Mouse (Mus musculus): ENCODE results near the gene Junb. TPM values are rescaled to one million over a fixed set of nuclear protein-coding genes. Genes with fewer than 3 reads are reported as not detected.

Gene Junb
- polyA plus RNA-seq, 1 experiment = 19.0 TPM

GRCm38 (mm10) chr8:85023846-85024245 is 45.3 kb upstream of the Junb start:
- H3K36me3 ChIP-seq (ENCODE audit: control insufficient read depth, insufficient read depth, low read length, poor library complexity, severe bottlenecking) = peaks cover 52% of the 10 kb centered on the region
- TF ChIP-seq CTCF (IDR thresholded peaks at IDR 0.05; ENCODE audit: low read depth, low read length) (no peak), EP300 (IDR thresholded peaks at IDR 0.05; ENCODE audit: insufficient read depth, low read depth, low read length) (no peak), POLR2A (IDR thresholded peaks at IDR 0.05; ENCODE audit: insufficient read depth, low read length) (no peak)
- H3K4me3 ChIP-seq (ENCODE audit: low read depth, low read length) = peak overlapping the region; percentile 99
- no peak overlapping the region for H3K27ac ChIP-seq (ENCODE audit: insufficient read depth, low read length)
- no peaks in the 10 kb centered on the region for H3K9me3 ChIP-seq (replicated peaks; ENCODE audit: control insufficient read depth, insufficient read depth, low read length, poor library complexity, severe bottlenecking)
- H3K27me3 ChIP-seq (ENCODE audit: control insufficient read depth, insufficient read depth, low read length, poor library complexity, severe bottlenecking) = no peaks in the 10 kb centered on the region
- no peaks in the 10 kb centered on the region for H3K4me1 ChIP-seq (ENCODE audit: control insufficient read depth, insufficient read depth, low read length)
- peak overlapping the region; percentile 95; the same call in 1 of the 2 replicates for H3K9ac ChIP-seq (ENCODE audit: low read depth, poor library complexity, severe bottlenecking)

GRCm38 (mm10) chr8:85021514-85022055 is 43.1 kb upstream of the Junb start:
- TF ChIP-seq POLR2A (IDR thresholded peaks at IDR 0.05; ENCODE audit: insufficient read depth, low read length) = no peak
- peak; percentile 94 for TF ChIP-seq EP300 (IDR thresholded peaks at IDR 0.05; ENCODE audit: insufficient read depth, low read depth, low read length)
- H3K4me3 ChIP-seq (ENCODE audit: low read depth, low read length) = no peak overlapping the region
- H3K9me3 ChIP-seq (replicated peaks; ENCODE audit: control insufficient read depth, insufficient read depth, low read length, poor library complexity, severe bottlenecking) = no peaks in the 10 kb centered on the region
- H3K36me3 ChIP-seq (ENCODE audit: control insufficient read depth, insufficient read depth, low read length, poor library complexity, severe bottlenecking) = peaks cover 61% of the 10 kb centered on the region
- H3K27ac ChIP-seq (ENCODE audit: insufficient read depth, low read length) = peak overlapping the region; percentile 85
- peak overlapping the region; percentile 61 for H3K9ac ChIP-seq (ENCODE audit: low read depth, poor library complexity, severe bottlenecking)
- no peaks in the 10 kb centered on the region for H3K4me1 ChIP-seq (ENCODE audit: control insufficient read depth, insufficient read depth, low read length)
- no peaks in the 10 kb centered on the region for H3K27me3 ChIP-seq (ENCODE audit: control insufficient read depth, insufficient read depth, low read length, poor library complexity, severe bottlenecking)

GRCm38 (mm10) chr8:85017209-85017608 is 38.7 kb upstream of the Junb start:
- Histone ChIP-seq H3K4me3 (ENCODE audit: low read depth, low read length) (no peak overlapping the region), H3K9ac (ENCODE audit: low read depth, poor library complexity, severe bottlenecking) (no peak overlapping the region), H3K9me3 (replicated peaks; ENCODE audit: control insufficient read depth, insufficient read depth, low read length, poor library complexity, severe bottlenecking) (no peaks in the 10 kb centered on the region), H3K36me3 (ENCODE audit: control insufficient read depth, insufficient read depth, low read length, poor library complexity, severe bottlenecking) (peaks cover 42% of the 10 kb centered on the region), H3K4me1 (ENCODE audit: control insufficient read depth, insufficient read depth, low read length) (no peaks in the 10 kb centered on the region), H3K27ac (ENCODE audit: insufficient read depth, low read length) (peak overlapping the region; percentile 0; the same call in 1 of the 2 replicates), H3K27me3 (ENCODE audit: control insufficient read depth, insufficient read depth, low read length, poor library complexity, severe bottlenecking) (no peaks in the 10 kb centered on the region)
- no peak for TF ChIP-seq EP300 (IDR thresholded peaks at IDR 0.05; ENCODE audit: insufficient read depth, low read depth, low read length)
- TF ChIP-seq POLR2A (IDR thresholded peaks at IDR 0.05; ENCODE audit: insufficient read depth, low read length) = no peak
- TF ChIP-seq CTCF (IDR thresholded peaks at IDR 0.05; ENCODE audit: low read depth, low read length) = no peak

- Histone ChIP-seq H3K9me3 (replicated peaks; ENCODE audit: control insufficient read depth, insufficient read depth, low read length, poor library complexity, severe bottlenecking) (no peaks in the 10 kb centered on the region), H3K27ac (ENCODE audit: insufficient read depth, low read length) (peak overlapping the region; percentile 41), H3K27me3 (ENCODE audit: control insufficient read depth, insufficient read depth, low read length, poor library complexity, severe bottlenecking) (no peaks in the 10 kb centered on the region), H3K4me3 (ENCODE audit: low read depth, low read length) (no peak overlapping the region), H3K9ac (ENCODE audit: low read depth, poor library complexity, severe bottlenecking) (no peak overlapping the region), H3K36me3 (ENCODE audit: control insufficient read depth, insufficient read depth, low read length, poor library complexity, severe bottlenecking) (peaks cover 38% of the 10 kb centered on the region), H3K4me1 (ENCODE audit: control insufficient read depth, insufficient read depth, low read length) (no peaks in the 10 kb centered on the region)
- TF ChIP-seq CTCF (IDR thresholded peaks at IDR 0.05; ENCODE audit: low read depth, low read length) = no peak
- no peak for TF ChIP-seq POLR2A (IDR thresholded peaks at IDR 0.05; ENCODE audit: insufficient read depth, low read length)
- no peak for TF ChIP-seq EP300 (IDR thresholded peaks at IDR 0.05; ENCODE audit: insufficient read depth, low read depth, low read length)
Observed at GRCm38 (mm10) chr8:85016724-85017123, 38.2 kb upstream of the Junb start.

- peak within 1 kb of the TSS; percentile 58 for H3K9ac ChIP-seq (ENCODE audit: low read depth, poor library complexity, severe bottlenecking)
- peak within 1 kb of the TSS; percentile 57 for H3K4me3 ChIP-seq (ENCODE audit: low read depth, low read length)
- no peak within 1 kb of the TSS for H3K27ac ChIP-seq (ENCODE audit: insufficient read depth, low read length)
- peaks cover 2% of the 10 kb centered on the region; the same call in 1 of the 2 replicates for H3K27me3 ChIP-seq (ENCODE audit: control insufficient read depth, insufficient read depth, low read length, poor library complexity, severe bottlenecking)
- peaks cover 1% of the 10 kb centered on the region for H3K4me1 ChIP-seq (ENCODE audit: control insufficient read depth, insufficient read depth, low read length)
- H3K36me3 ChIP-seq (ENCODE audit: control insufficient read depth, insufficient read depth, low read length, poor library complexity, severe bottlenecking) = peaks cover 19% of the 10 kb centered on the region
- TF ChIP-seq POLR2A (IDR thresholded peaks at IDR 0.05; ENCODE audit: insufficient read depth, low read length) = no peak
- TF ChIP-seq CTCF (IDR thresholded peaks at IDR 0.05; ENCODE audit: low read depth, low read length) = no peak
- no peak for TF ChIP-seq EP300 (IDR thresholded peaks at IDR 0.05; ENCODE audit: insufficient read depth, low read depth, low read length)
- no peaks in the 10 kb centered on the region for H3K9me3 ChIP-seq (replicated peaks; ENCODE audit: control insufficient read depth, insufficient read depth, low read length, poor library complexity, severe bottlenecking)
Observed at GRCm38 (mm10) chr8:85014431-85014830, 35.9 kb upstream of the Junb start, which contains the start of gene Best2. Gene Best2 (minus strand): TSS chr8:85014531.

- Histone ChIP-seq H3K27me3 (ENCODE audit: control insufficient read depth, insufficient read depth, low read length, poor library complexity, severe bottlenecking) (peaks cover 2% of the 10 kb centered on the region; the same call in 1 of the 2 replicates), H3K4me3 (ENCODE audit: low read depth, low read length) (peak overlapping the region; percentile 57), H3K9ac (ENCODE audit: low read depth, poor library complexity, severe bottlenecking) (peak overlapping the region; percentile 58), H3K9me3 (replicated peaks; ENCODE audit: control insufficient read depth, insufficient read depth, low read length, poor library complexity, severe bottlenecking) (no peaks in the 10 kb centered on the region), H3K27ac (ENCODE audit: insufficient read depth, low read length) (no peak overlapping the region), H3K36me3 (ENCODE audit: control insufficient read depth, insufficient read depth, low read length, poor library complexity, severe bottlenecking) (peaks cover 8% of the 10 kb centered on the region), H3K4me1 (ENCODE audit: control insufficient read depth, insufficient read depth, low read length) (peaks cover 2% of the 10 kb centered on the region)
- TF ChIP-seq POLR2A (IDR thresholded peaks at IDR 0.05; ENCODE audit: insufficient read depth, low read length) (no peak), CTCF (IDR thresholded peaks at IDR 0.05; ENCODE audit: low read depth, low read length) (peak; percentile 85)
Observed at GRCm38 (mm10) chr8:85013230-85013840, 34.8 kb upstream of the Junb start.

Data from ES-Bruce4 (cell line).